Mouse (Mus musculus) CD8-positive naive resting alpha-beta T cell, adult 2 months (primary cell): ENCODE measurements around the gene Tas2r110.

ENCODE experiments used
- DNase-seq, 2 experiments: peaks; one replicate each; pipeline ENCODE4 v3.0.0; 2022; ENCODE audit warnings: low read depth in 2 of 2, low spot score in 2 of 2

Tas2r110 gene

GRCm38 (mm10) chr6:132867708-132868107 is at the start of gene Tas2r110:
TSS of gene Tas2r110 (plus strand) at chr6:132868008.
- DNase-seq = no peak

- DNase-seq = no peak
Measured at GRCm38 (mm10) chr6:132846842-132847241, 21.0 kb upstream of the Tas2r110 start, which contains the start of gene Tas2r123. TSS of gene Tas2r123 (plus strand) at chr6:132847142.

GRCm38 (mm10) chr6:132855138-132855537 is 12.7 kb upstream of the Tas2r110 start, which contains the start of gene Tas2r116:
TSS of gene Tas2r116 (plus strand) at chr6:132855438.
- no peak for DNase-seq

- DNase-seq = no peak
Measured at GRCm38 (mm10) chr6:132892711-132893110, 24.9 kb downstream of the Tas2r110 start, which contains the start of gene Tas2r113. TSS of gene Tas2r113 (plus strand) at chr6:132893011.

- DNase-seq = no peak
Measured at GRCm38 (mm10) chr6:132909351-132909750, 41.5 kb downstream of the Tas2r110 start, which contains the start of gene Tas2r125. TSS of gene Tas2r125 (plus strand) at chr6:132909651.
